Mouse (Mus musculus) right cerebral cortex, postnatal 14 days (tissue): ENCODE measurements at regions not wholly inside any gene's neighbourhood (a gene's known extent, or its start where the extent isn't known, plus 50 kb on each side); places are given as distances from the start of the nearest gene placed in this dataset.

Source experiments
- DNase-seq: peaks from one replicate; pipeline ENCODE4 v3.0.0; 2022

- no peak for DNase-seq
Measured at GRCm38 (mm10) chr10:9164333-9164732, 278.5 kb upstream of the Sash1 start.

GRCm38 (mm10) chr10:9161597-9161996 lies 275.7 kb upstream of the Sash1 start:
- no peak for DNase-seq

- no peak for DNase-seq
Measured at GRCm38 (mm10) chr10:9157299-9158215, 271.7 kb upstream of the Sash1 start.

GRCm38 (mm10) chr10:9136099-9136498 lies 250.2 kb upstream of the Sash1 start:
- DNase-seq, result no peak

DNA sequence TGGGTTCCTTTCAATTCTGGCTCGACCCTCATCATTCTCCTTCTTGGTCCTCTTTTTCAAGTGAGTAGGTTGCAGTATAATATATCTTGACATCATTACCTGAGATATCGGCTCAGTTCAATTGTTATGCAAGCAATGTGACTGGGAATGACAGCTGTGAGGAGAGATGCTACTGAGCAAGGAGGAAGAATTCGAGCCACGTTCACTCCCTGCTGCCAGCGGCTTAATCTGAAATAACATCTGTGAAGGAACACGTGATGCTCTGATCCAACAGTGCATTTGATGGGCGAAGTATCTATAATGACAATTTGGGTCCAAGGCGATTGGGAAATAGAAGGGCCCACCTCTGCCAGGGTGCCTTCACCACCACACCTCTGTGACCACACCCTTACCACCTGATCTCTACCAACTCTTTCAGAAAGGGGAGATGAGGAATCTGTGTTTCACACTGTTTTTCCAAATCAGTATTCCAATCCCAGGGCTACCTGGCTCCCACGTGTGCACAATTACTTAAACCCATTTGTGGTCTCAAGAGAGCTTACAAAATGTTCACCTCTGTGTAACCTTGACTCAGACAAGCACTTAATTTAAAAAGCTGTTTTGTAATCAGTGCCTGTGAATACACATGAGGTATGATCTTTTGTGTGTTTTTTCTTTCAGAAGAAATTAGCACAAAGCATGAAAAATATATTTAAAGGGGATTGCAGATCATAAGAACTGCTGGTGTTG lies 248.6 kb upstream of the Sash1 start:
- no peak for DNase-seq

- DNase-seq, result no peak
Measured at GRCm38 (mm10) chr10:9130061-9130460, 244.2 kb upstream of the Sash1 start.

DNA sequence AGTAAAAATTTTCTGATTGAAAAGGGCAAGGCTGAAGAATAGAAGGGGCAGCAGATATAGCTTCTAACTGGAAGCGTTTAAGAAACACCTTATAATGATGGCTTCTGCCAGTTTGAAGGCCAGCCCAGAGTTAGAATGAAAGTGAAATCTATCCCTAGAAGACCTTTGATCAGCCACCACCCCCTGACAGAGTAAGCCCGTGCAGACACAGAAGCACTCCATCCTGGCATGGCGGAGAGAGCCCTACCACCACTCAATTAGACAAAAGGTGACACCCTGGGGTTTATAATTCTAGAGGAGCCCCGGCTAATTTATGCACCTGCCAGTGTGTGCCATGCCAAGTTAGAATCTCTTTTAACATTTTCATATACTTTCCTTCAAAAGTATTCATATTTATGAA lies 233.4 kb upstream of the Sash1 start:
- DNase-seq, result no peak

GRCm38 (mm10) chr10:9117648-9118551 lies 232.0 kb upstream of the Sash1 start:
- no peak for DNase-seq

GRCm38 (mm10) chr10:9117134-9117533 lies 231.3 kb upstream of the Sash1 start:
- DNase-seq, result no peak

- DNase-seq, result no peak
Measured at GRCm38 (mm10) chr10:9113706-9114105, 227.8 kb upstream of the Sash1 start.

GRCm38 (mm10) chr10:9111051-9111450 lies 225.2 kb upstream of the Sash1 start:
- DNase-seq, result no peak

DNA sequence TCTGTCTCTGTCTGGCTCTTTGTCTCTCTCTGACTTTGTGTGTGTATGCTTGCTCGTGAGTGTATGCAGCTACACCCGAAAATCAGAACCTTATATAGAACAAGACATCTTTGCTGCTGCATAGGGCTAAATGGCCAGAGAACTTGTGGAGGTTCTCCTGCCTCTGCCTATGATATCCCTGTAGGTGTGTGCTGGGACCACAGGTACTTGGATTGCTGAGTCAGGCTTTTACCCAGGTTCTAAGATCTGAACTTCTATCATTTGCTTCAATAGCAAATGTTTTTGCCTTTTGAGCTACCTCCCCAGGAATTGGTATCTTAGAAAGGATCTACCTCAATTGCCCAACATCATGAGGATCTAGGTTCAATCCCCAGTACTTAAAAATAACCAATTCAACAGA lies 210.3 kb upstream of the Sash1 start:
- no peak for DNase-seq

GRCm38 (mm10) chr10:9095163-9095562 lies 209.3 kb upstream of the Sash1 start:
- no peak for DNase-seq

- DNase-seq, result peak; percentile 33
Measured at GRCm38 (mm10) chr10:9092237-9092885, 206.5 kb upstream of the Sash1 start.

DNA sequence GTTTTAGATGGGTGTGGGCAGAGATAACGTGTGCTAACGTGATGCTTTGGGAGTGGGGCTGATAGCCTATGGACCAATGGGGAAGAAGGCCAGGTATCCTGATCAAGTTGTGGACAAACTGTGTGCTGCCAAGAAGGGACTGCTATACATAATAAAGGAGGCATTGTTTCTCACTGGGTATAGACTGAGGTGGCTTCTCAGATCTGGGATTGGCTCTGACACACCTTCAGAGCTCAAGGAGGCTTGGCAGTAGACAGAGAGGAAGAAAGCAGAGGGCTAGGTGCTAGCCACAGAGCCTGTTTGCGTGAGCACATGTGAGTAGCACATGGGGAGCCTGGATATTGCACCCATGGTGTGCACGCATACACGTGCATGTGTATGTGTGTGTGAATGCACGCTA lies 205.1 kb upstream of the Sash1 start:
- DNase-seq, result no peak

- DNase-seq, result no peak
Measured at GRCm38 (mm10) chr10:9087871-9088270, 202.0 kb upstream of the Sash1 start.

- no peak for DNase-seq
Measured at GRCm38 (mm10) chr10:9087171-9087570, 201.3 kb upstream of the Sash1 start.

DNA sequence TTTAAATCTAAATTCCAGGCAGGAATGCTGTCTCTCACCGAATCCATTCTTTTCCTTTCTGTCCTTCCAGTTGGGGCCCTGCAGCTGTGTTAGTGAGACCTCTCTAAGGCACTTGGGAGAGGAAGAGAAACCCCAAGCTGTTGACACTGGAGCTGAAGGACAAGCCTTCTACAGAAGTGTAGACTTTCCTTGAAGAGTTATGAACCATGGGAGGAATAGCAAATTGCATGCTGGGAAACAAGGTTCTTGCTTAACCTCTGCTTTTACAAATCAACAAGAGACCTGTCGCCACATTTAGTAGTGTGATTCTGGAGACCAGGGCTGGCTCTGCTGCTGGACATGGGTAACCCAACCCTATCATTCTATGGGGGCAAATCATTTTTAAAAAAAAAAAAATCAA lies 200.8 kb upstream of the Sash1 start:
- no peak for DNase-seq

DNA sequence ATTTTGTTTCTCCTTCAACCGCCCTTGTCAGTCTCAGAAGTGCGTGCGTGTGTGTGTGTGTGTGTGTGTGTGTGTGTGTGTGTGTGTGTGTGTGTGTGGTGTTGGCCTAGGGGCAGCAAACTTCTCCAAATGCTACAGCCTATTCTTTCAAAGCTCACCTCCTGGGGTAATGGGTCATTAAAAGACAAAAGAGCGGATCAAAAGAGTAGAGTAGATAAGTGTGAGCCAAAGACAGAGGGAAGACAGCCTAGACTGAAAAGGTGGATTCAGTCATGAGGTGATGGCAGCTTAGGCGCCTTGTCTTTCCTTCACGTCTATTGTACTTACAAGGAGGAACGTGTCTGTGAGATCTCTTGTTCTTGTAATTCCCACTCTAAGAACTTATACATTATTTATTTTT lies 199.6 kb upstream of the Sash1 start:
- DNase-seq, result no peak

DNA sequence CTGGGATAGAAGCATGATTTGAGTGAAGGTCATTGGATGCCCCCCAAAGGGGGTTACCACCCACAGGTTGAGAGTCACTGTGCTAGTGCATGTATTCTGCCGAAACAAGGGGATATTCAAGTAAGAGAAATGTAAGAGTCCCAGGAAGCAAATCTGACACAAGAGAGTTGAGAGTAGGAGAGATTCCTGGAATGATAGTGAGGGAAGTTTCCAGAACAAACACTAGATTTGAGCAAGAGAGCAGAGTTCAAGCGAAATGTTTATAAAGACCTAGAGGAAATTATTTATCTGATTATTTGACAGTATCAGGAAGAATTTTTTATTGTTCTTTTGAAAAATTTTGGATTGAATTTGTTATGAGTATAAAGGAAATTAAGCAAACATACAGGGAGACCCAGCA lies 189.0 kb upstream of the Sash1 start:
- no peak for DNase-seq

- peak; percentile 30 for DNase-seq
Measured at GRCm38 (mm10) chr10:9071630-9072029, 185.8 kb upstream of the Sash1 start.

- DNase-seq, result no peak
Measured at GRCm38 (mm10) chr10:9069608-9070190, 183.8 kb upstream of the Sash1 start.
